Mouse (Mus musculus) small intestine, adult 2 months (tissue): Measurements from ENCODE around the gene Dync1i1.

Source experiments
- CTCF ChIP-seq: fragments of 200-500 bp; IDR thresholded peaks from 2 replicates; pipeline ENCODE4 v1.5.1; 2012; ENCODE audit warnings: low read depth, mild to moderate bottlenecking, control low read depth, inconsistent platforms, low read length, moderate library complexity, mixed read lengths; ENCODE audit not compliant: insufficient replicate concordance, insufficient read length; ENCODE audit errors: extremely low read depth
- POLR2A ChIP-seq: fragments of 200-500 bp; IDR thresholded peaks from 2 replicates; pipeline ENCODE4 v1.6.1; 2012; ENCODE audit warnings: low read depth, mild to moderate bottlenecking, control low read depth, inconsistent platforms, low read length, moderate library complexity

DNA sequence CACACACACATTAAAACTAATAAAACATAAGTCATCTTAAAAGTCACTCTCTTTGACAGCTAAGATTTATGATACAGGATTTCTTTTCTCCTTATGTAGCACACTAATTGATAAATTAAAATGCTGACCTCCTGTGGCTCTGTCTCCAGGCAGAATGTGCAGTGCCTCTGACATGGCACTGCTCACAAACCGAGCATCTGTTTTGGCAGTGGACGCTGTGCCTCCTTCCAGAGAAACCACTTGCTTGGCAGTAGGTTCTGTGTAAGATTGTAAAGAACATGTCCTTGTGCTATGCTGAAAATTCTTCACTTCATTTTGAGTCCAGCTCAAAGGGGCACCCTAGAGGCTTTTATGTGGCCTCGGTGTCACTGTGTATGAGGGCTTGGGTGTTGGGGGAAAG is 50.0 kb downstream of the Dync1i1 start:
- no peak for TF ChIP-seq CTCF
- no peak for TF ChIP-seq POLR2A
